Mouse (Mus musculus): ENCODE data around the gene Trp53rkb.

Trp53rkb gene

GRCm38 (mm10) chr2:166834091-166834490 lies 41.8 kb downstream of the Trp53rkb start:
- DNase-seq (ENCODE audit: low spot score) = no peak

GRCm38 (mm10) chr2:166834796-166835195 lies 42.5 kb downstream of the Trp53rkb start:
- no peak for DNase-seq (ENCODE audit: low spot score)

GRCm38 (mm10) chr2:166835581-166835980 lies 43.2 kb downstream of the Trp53rkb start:
- DNase-seq (ENCODE audit: low spot score) = no peak

GRCm38 (mm10) chr2:166841813-166842212 lies 49.5 kb downstream of the Trp53rkb start:
- DNase-seq (ENCODE audit: low spot score) = no peak

Measured in ovary, postnatal 10 days (tissue).